Mouse (Mus musculus): ENCODE measurements around the gene Traf3ip3. TPM values are rescaled to one million over a fixed set of nuclear protein-coding genes. Genes with fewer than 3 reads are reported as not detected.

Traf3ip3 gene
- polyA plus RNA-seq, 1 experiment from 2014 or later, result 3.9 TPM

DNA sequence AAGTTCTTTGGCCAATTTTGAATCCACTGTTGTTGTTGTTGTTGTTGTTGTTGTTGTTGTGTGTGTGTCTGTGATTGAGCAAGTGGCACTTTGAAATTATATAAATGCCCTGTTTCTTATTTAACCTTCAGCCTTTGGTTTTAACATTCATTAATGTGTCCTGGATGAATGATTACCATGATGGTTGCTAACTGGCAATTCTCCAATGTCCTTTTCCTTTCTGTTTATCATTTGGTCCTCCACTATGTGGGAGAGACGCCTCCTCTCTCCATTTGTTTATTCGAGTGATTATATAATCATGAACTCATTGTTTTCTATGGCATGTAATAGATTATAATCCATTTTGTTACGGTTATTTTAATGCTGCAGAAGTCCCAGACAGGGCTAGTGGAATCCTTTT lies 29.0 kb upstream of the Traf3ip3 start:
- H3K9me3 ChIP-seq, result no peaks in the 10 kb centered on the region

DNA sequence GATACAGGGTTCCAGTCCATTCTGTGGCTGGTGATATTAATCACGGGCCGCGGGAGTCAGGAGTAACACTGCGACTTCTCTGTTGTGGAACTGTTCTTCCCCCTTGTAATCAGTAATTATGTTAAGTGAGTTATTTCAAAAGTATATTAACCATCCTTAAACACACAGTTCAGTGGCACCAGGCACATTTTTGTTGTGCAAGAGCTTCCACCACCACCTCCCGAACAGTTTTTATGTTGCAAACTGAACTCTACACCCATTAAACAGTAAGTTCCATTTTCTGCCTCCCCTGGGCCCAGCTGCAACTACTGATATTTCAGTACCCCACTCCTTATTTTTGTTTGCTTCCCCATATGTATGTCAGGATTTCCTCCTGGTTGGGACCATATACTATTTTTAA lies 28.1 kb upstream of the Traf3ip3 start:
- Histone ChIP-seq H3K36me3 (no peaks in the 10 kb centered on the region), H3K9me3 (no peaks in the 10 kb centered on the region), H3K27me3 (replicated peaks) (no peaks in the 10 kb centered on the region), H3K9ac (no peak overlapping the region), H3K4me2 (no peak overlapping the region), H3K27ac (no peak overlapping the region), H3K4me3 (replicated peaks) (no peak overlapping the region), H3K4me1 (no peaks in the 10 kb centered on the region)
- no peak for ATAC-seq (ENCODE audit: insufficient read depth, low FRiP score, low read depth)
- WGBS, result 85% methylated on average over 5 of the region's 5 CpGs

More for the DNA sequence above, 29.0 kb upstream of the Traf3ip3 start:
- ATAC-seq (ENCODE audit: insufficient read depth, low FRiP score, low read depth), result no peak
- no peak overlapping the region for H3K4me3 ChIP-seq (replicated peaks)
- 37% methylated on average over 3 of the region's 3 CpGs for WGBS
- no peaks in the 10 kb centered on the region for H3K4me1 ChIP-seq
- no peaks in the 10 kb centered on the region for H3K36me3 ChIP-seq
- H3K9ac ChIP-seq, result no peak overlapping the region
- H3K27ac ChIP-seq, result no peak overlapping the region
- H3K4me2 ChIP-seq, result no peak overlapping the region
- no peaks in the 10 kb centered on the region for H3K27me3 ChIP-seq (replicated peaks)

- Histone ChIP-seq H3K4me1 (no peaks in the 10 kb centered on the region), H3K27me3 (replicated peaks) (no peaks in the 10 kb centered on the region), H3K9me3 (no peaks in the 10 kb centered on the region), H3K4me2 (no peak overlapping the region), H3K36me3 (no peaks in the 10 kb centered on the region), H3K27ac (no peak overlapping the region), H3K9ac (no peak overlapping the region), H3K4me3 (replicated peaks) (no peak overlapping the region)
- WGBS, result 77% methylated on average over 4 of the region's 4 CpGs
- ATAC-seq (ENCODE audit: insufficient read depth, low FRiP score, low read depth), result no peak
These were observed 26.0 kb upstream of the Traf3ip3 start for GRCm38 (mm10) chr1:193227537-193227936.

DNA sequence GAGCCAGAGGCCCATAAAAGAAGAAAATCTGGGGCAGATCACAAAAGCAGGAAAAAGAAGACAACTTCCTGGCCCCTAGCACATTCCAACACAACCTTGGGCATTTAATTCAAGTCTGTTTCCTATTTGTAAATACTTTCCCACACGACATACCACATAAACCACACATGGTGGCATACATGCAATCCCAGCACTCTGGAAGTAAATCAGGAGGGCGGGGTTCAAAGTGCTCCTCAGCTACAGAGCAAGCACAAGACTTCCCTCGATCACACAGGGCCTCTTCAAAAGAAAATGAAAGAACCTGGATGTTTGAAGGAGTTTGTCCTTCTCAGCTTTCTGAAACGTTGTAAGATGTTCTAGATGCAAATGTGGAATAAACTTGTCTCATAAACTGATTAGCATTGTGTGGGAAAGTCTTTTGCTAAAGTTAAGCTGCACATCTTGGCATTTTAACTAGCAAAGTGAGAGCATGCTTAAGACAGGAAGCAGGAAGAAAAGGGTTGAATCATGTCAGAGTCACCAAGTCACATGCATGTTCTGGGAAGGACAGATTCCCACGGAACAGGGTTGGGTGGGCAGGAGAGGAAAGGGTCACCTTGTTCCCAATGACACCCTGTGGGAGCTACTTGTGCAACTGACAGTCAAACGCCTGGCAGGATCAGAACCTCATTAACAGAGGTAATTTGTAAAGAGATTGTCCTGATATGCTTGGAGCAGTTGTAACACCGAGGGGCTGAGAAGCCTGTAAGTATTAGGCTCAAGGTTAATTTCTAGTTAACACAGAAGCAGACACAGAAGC lies 25.4 kb upstream of the Traf3ip3 start:
- Histone ChIP-seq H3K4me3 (replicated peaks) (no peak overlapping the region), H3K36me3 (no peaks in the 10 kb centered on the region), H3K4me2 (no peak overlapping the region), H3K4me1 (no peaks in the 10 kb centered on the region), H3K9me3 (no peaks in the 10 kb centered on the region), H3K9ac (no peak overlapping the region), H3K27ac (no peak overlapping the region), H3K27me3 (replicated peaks) (no peaks in the 10 kb centered on the region)
- ATAC-seq (ENCODE audit: insufficient read depth, low FRiP score, low read depth), result no peak
- 41% methylated on average over 7 of the region's 7 CpGs for WGBS

DNA sequence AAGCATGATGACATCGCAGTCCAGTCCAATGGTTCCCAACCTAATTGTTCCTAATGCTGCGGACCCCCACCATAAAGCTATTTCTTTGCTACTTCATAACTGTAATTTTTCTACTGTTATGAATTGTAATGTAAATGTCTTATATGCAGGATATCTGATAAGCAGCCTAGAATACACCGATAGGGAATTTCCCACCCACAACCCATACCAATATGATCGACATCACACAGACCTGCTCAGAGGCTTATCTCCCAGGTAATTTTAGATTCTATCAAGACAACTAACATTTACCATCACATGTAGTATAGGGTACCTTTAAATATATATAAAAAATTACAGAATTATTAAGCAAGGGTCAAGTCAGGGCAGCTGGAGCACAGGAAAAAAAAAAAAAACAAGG lies 24.6 kb upstream of the Traf3ip3 start:
- no peak for ATAC-seq (ENCODE audit: insufficient read depth, low FRiP score, low read depth)
- 88% methylated on average over 4 of the region's 4 CpGs for WGBS

DNA sequence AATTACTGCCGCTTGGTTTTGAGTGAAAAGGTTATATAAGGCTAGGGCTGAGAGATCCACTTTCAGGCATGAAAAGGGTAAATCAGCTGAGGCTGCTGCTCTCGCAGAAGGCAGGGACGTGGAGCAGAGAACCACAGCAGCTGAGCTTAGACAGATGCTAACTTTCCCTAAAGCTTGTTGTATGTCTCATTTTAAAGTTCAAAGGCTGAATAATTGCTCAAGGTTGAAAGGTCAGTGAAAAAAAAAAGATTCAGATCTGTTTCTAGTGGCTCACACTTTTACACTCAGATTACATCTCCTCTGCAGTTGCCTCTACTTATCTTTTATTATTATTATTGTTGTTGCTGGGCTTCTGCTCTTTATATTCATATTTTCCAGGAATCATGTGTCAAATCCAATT lies 24.0 kb upstream of the Traf3ip3 start:
- no peak overlapping the region for H3K4me2 ChIP-seq
- H3K36me3 ChIP-seq, result no peaks in the 10 kb centered on the region
- 41% methylated on average over 3 of the region's 3 CpGs for WGBS
- no peaks in the 10 kb centered on the region for H3K4me1 ChIP-seq
- no peak overlapping the region for H3K9ac ChIP-seq
- no peaks in the 10 kb centered on the region for H3K27me3 ChIP-seq (replicated peaks)
- no peak overlapping the region for H3K4me3 ChIP-seq (replicated peaks)
- H3K9me3 ChIP-seq, result no peaks in the 10 kb centered on the region
- no peak overlapping the region for H3K27ac ChIP-seq
- ATAC-seq (ENCODE audit: insufficient read depth, low FRiP score, low read depth), result no peak

More for the DNA sequence above, 24.6 kb upstream of the Traf3ip3 start:
- Histone ChIP-seq H3K27ac (no peak overlapping the region), H3K9me3 (no peaks in the 10 kb centered on the region), H3K4me3 (replicated peaks) (no peak overlapping the region), H3K4me2 (no peak overlapping the region), H3K4me1 (no peaks in the 10 kb centered on the region), H3K36me3 (no peaks in the 10 kb centered on the region), H3K27me3 (replicated peaks) (no peaks in the 10 kb centered on the region), H3K9ac (no peak overlapping the region)

DNA sequence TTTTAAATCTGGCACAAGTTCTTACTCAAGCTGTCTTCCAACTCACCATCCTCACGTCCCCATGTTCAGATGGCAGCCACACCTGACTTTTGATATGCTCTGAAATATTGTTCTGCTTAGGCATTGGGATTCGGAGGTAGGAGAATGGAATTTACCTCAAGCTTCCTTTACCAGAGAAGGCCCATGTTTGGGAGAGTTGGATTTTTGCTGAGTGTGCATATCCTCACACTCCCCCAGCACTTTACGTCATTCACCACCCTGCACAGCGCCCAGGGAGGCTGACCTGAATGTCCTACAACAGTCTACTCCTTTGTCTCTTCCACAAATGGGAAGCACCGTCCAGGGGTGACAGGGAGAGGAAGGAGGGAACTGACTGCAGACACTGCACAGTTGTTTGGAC lies 18.9 kb upstream of the Traf3ip3 start:
- WGBS, result 65% methylated on average over 5 of the region's 5 CpGs
- ATAC-seq (ENCODE audit: insufficient read depth, low FRiP score, low read depth), result no peak
- no peaks in the 10 kb centered on the region for H3K36me3 ChIP-seq

DNA sequence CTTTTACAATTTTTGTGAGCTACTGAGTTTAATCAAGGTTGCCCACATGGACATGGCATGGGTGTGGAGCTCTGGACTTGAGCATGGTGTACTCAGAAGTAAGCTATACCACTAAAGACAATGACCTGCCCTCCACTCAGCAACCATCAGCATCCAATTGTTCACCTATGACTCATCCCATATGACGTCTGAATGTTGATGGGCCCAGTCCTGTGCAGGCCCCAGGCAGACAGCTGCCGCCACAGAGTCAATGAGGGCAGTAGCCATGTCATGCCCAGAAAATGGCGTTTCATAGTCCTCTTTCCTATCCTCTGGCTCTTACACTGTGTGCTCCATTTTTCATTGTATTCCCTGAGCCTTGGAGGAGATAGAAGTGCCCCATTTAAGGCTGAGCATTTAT lies 14.5 kb upstream of the Traf3ip3 start:
- Histone ChIP-seq H3K4me2 (no peak overlapping the region), H3K9me3 (no peaks in the 10 kb centered on the region), H3K27me3 (replicated peaks) (no peaks in the 10 kb centered on the region), H3K27ac (no peak overlapping the region), H3K36me3 (no peaks in the 10 kb centered on the region), H3K4me3 (replicated peaks) (no peak overlapping the region), H3K9ac (no peak overlapping the region), H3K4me1 (no peaks in the 10 kb centered on the region)
- WGBS, result 74% methylated on average over 3 of the region's 3 CpGs
- ATAC-seq (ENCODE audit: insufficient read depth, low FRiP score, low read depth), result no peak

More for the DNA sequence above, 18.9 kb upstream of the Traf3ip3 start:
- H3K27ac ChIP-seq, result no peak overlapping the region
- H3K9me3 ChIP-seq, result no peaks in the 10 kb centered on the region
- H3K4me1 ChIP-seq, result no peaks in the 10 kb centered on the region
- H3K4me2 ChIP-seq, result no peak overlapping the region
- no peaks in the 10 kb centered on the region for H3K27me3 ChIP-seq (replicated peaks)
- no peak overlapping the region for H3K9ac ChIP-seq
- H3K4me3 ChIP-seq (replicated peaks), result no peak overlapping the region

DNA sequence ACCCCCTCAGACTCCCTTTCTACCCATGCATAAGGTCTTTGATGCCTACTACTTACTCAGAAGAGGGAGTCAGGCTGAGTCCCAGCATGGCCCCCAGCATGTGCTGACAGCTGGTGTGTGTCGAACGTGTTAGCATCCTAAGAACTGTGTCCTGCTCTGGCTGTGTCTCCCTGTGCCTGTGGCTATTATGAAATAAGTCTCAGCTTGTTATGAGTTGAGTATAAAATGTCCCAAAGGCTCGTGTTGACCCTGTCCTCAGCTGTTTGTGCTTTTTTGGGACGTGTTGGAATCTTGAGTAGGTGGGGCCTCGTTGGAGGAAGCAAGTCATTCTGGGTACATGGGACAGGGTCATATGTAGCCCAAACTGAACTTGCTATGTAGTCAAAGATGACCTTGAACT lies 12.6 kb upstream of the Traf3ip3 start:
- Histone ChIP-seq H3K4me1 (no peaks in the 10 kb centered on the region), H3K27ac (no peak overlapping the region), H3K36me3 (no peaks in the 10 kb centered on the region), H3K9me3 (no peaks in the 10 kb centered on the region), H3K9ac (no peak overlapping the region), H3K4me2 (no peak overlapping the region), H3K4me3 (replicated peaks) (no peak overlapping the region), H3K27me3 (replicated peaks) (no peaks in the 10 kb centered on the region)
- WGBS, result 70% methylated on average over 5 of the region's 5 CpGs
- ATAC-seq (ENCODE audit: insufficient read depth, low FRiP score, low read depth), result no peak

DNA sequence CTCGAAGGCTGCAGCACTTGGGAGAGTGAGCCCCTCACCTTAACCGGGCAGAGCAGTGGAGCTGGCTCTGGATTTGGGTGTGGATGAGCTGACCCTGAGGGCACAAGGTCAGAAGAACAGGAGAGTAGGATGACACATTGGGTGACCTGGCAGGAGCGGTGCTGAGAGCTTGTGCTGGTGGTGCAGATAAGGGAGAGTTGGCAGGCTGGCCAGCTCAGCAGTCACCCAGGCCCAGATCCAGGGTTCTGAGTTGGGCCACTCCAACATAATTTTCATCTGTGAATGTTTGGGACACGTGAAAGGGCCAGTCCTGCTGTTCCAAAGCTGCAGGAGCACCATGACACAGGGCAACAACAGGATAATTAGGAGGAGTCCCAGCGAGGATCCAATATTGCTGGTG lies 9.9 kb upstream of the Traf3ip3 start:
- no peak overlapping the region for H3K4me3 ChIP-seq (replicated peaks)
- H3K4me2 ChIP-seq, result no peak overlapping the region
- no peaks in the 10 kb centered on the region for H3K9me3 ChIP-seq
- H3K4me1 ChIP-seq, result no peaks in the 10 kb centered on the region
- no peaks in the 10 kb centered on the region for H3K36me3 ChIP-seq
- 62% methylated on average over 5 of the region's 5 CpGs for WGBS
- no peak for ATAC-seq (ENCODE audit: insufficient read depth, low FRiP score, low read depth)
- no peaks in the 10 kb centered on the region for H3K27me3 ChIP-seq (replicated peaks)
- no peak overlapping the region for H3K9ac ChIP-seq
- H3K27ac ChIP-seq, result no peak overlapping the region

DNA sequence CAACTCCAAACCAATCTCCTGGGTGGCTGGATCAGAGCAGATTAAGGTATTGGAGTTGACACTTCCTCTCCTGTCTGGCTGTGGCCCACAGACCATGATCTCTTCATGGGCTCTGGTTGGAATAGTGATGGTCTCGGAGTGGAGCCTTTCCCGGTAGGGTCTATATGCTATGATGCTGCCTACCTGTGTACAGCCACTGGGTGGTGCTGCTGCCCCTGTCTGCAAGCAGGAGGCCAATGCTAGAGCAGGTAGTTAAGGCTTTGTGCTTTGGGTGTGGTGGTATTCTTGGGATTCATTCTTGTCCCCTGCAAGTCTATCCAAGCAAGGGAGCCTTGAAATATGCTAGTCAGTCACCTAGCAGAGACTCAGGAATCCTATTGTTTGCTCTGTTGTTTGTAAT lies 6.7 kb upstream of the Traf3ip3 start:
- Histone ChIP-seq H3K4me3 (replicated peaks) (no peak overlapping the region), H3K9ac (no peak overlapping the region), H3K27me3 (replicated peaks) (no peaks in the 10 kb centered on the region), H3K36me3 (no peaks in the 10 kb centered on the region), H3K27ac (no peak overlapping the region), H3K9me3 (no peaks in the 10 kb centered on the region), H3K4me1 (no peaks in the 10 kb centered on the region), H3K4me2 (no peak overlapping the region)
- no peak for ATAC-seq (ENCODE audit: insufficient read depth, low FRiP score, low read depth)
- WGBS, result 42% methylated on average over 2 of the region's 2 CpGs

- 87% methylated on average over 3 of the region's 3 CpGs for WGBS
- no peak within 1 kb of the TSS for H3K9ac ChIP-seq
- H3K4me1 ChIP-seq, result no peaks in the 10 kb centered on the region
- no peak within 1 kb of the TSS for H3K4me2 ChIP-seq
- H3K27ac ChIP-seq, result no peak within 1 kb of the TSS
- H3K4me3 ChIP-seq (replicated peaks), result no peak within 1 kb of the TSS
- ATAC-seq (ENCODE audit: insufficient read depth, low FRiP score, low read depth), result no peak
- no peaks in the 10 kb centered on the region for H3K27me3 ChIP-seq (replicated peaks)
- H3K36me3 ChIP-seq, result no peaks in the 10 kb centered on the region
- H3K9me3 ChIP-seq, result no peaks in the 10 kb centered on the region
These were observed 6.0 kb upstream of the Traf3ip3 start, which contains the start of gene Lamb3 for GRCm38 (mm10) chr1:193207503-193207902. Lamb3 (plus strand) TSS chr1:193207699.

DNA sequence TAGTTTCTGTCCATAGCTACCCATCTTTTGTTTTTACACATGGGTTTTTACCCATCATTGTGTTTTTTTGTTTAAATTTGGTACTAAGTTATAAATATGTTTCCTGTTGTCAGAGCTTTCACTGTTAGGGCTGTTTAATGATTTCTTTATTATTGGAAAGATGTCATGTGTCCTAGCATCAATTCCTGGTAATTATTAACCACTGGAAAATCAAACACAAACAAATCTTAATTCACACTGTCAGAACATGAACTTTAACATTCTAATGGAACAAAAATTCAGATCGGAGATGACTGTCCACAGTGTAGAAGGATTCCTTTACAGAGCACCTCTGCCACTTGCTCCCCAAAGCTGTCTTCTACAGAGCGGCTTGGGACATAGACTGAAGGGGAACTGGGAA lies 3.9 kb upstream of the Traf3ip3 start:
- Histone ChIP-seq H3K9ac (no peak overlapping the region), H3K4me3 (replicated peaks) (no peak overlapping the region), H3K27ac (no peak overlapping the region), H3K4me2 (no peak overlapping the region), H3K9me3 (no peaks in the 10 kb centered on the region), H3K27me3 (replicated peaks) (no peaks in the 10 kb centered on the region), H3K4me1 (no peaks in the 10 kb centered on the region), H3K36me3 (no peaks in the 10 kb centered on the region)
- 74% methylated on average over 2 of the region's 2 CpGs for WGBS
- ATAC-seq (ENCODE audit: insufficient read depth, low FRiP score, low read depth), result no peak

Measured in stomach, embryonic 15.5 days (tissue).